31 mouse cellular contexts compared by ENCODE assay signal in the genomic region with DNA sequence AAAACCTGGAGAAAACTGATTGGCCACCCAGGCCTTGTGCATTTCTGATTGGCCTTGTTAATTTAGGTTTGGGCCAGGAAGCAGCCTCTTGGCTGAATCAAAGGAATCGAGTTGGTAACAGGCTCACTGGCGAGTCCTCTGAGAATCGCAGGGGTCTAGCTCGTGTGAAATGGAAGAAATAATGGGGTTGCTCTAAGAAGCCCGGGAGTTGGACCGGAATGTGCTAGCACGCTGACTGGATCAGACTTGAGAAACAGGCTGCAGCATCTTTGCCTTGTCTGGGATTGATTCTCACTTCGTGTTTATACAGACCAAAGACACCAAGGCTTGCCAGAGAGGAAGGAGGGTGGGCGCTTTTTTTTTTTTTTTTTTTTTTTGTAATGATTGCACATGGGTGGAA.
A peak's percentile ranks its signal among the peaks of the same experiment; 100 is the strongest.
DNase-seq lines count a peak whose midpoint lies in the region; ATAC-seq and TF ChIP-seq lines count a peak whose summit lies in the region.
"Had no signal": no experiment of that assay in that cellular context is flagged by ENCODE, and none has a peak within 500 bp of the region (broad histone marks: within the 10 kb centered on the region; RNA-seq: fewer than 3 reads in every experiment).

No protein-coding gene starts in this region.

- H3K27me3 ChIP-seq in embryonic facial prominence, embryonic 14.5 days (replicated peaks; ENCODE audit: control insufficient read depth, insufficient read depth, low read length) = no peaks in the 10 kb centered on the region
- H3K27me3 ChIP-seq in embryonic facial prominence, embryonic 10.5 days (replicated peaks; ENCODE audit: low read depth, poor library complexity, severe bottlenecking) = peaks cover 30% of the 10 kb centered on the region
- H3K27me3 ChIP-seq in hindbrain, postnatal 0 days (ENCODE audit: insufficient read depth, low read length) = no peaks in the 10 kb centered on the region
- H3K27me3 ChIP-seq in hindbrain, embryonic 16.5 days (replicated peaks; ENCODE audit: control insufficient read depth, insufficient read depth, low read length) = no peaks in the 10 kb centered on the region
- H3K27me3 ChIP-seq in lung, embryonic 15.5 days = 0 out of 2 replicates have a peak, but pooled peaks cover 3% of the 10 kb centered on the region
- H3K27me3 ChIP-seq: CH12.LX; embryonic facial prominence, embryonic 15.5 days; forebrain, embryonic 15.5 days; limb, embryonic 15.5 days; neural tube, embryonic 15.5 days had no signal

- no peak for ATAC-seq in embryonic facial prominence, embryonic 14.5 days (ENCODE audit: low read depth)
- ATAC-seq in hindbrain, postnatal 0 days = no peak
- ATAC-seq in hindbrain, embryonic 16.5 days = no peak
- no peak for ATAC-seq in lung, embryonic 15.5 days (ENCODE audit: borderline replicate concordance, extremely low read depth, low FRiP score, low TSS enrichment)
- ATAC-seq: activated CD4-positive, CD25-positive, alpha-beta regulatory T cell, adult 4 months; forebrain, embryonic 15.5 days had no signal

- 59% methylated on average over 9 of the region's 9 CpGs for WGBS in embryonic facial prominence, embryonic 14.5 days
- 77% methylated on average over 9 of the region's 9 CpGs for WGBS in embryonic facial prominence, embryonic 10.5 days
- WGBS in hindbrain, postnatal 0 days = 59% methylated on average over 9 of the region's 9 CpGs
- 58% methylated on average over 9 of the region's 9 CpGs for WGBS in hindbrain, embryonic 16.5 days
- WGBS in lung, embryonic 15.5 days = 40% methylated on average over 9 of the region's 9 CpGs

- peak; percentile 33 for DNase-seq in embryonic facial prominence, embryonic 14.5 days (ENCODE audit: low spot score)
- DNase-seq in embryonic facial prominence, embryonic 10.5 days (ENCODE audit: low spot score) = no peak
- peak; percentile 30 for DNase-seq in hindbrain, postnatal 0 days (ENCODE audit: low spot score)
- no peak for DNase-seq in lung, adult 18-20 months
- peak; percentile 51 to 69 for DNase-seq in right cerebral cortex, postnatal 10 days (ENCODE audit: low spot score in 2 of 2)
- DNase-seq in right cerebral cortex, postnatal 14 days = no peak
- DNase-seq: adrenal gland, adult 2 months; adrenal gland, postnatal 36 days; cerebellum, adult 18-20 months; gastrocnemius, adult 2 months; gastrocnemius, postnatal 36 days; heart, adult 2 months; heart, postnatal 10 days; kidney, adult 8-10 months; liver, embryonic 13.5 days; retina, postnatal 1 day; spleen, adult 18-20 months; thymus, postnatal 14 days had no signal

- TF ChIP-seq CTCF in hindbrain, postnatal 0 days (IDR thresholded peaks at IDR 0.05; ENCODE audit: low read depth) = no peak

- no peak overlapping the region for H3K4me2 ChIP-seq in embryonic facial prominence, embryonic 14.5 days (ENCODE audit: low read depth, low read length)
- no peak overlapping the region for H3K4me2 ChIP-seq in hindbrain, postnatal 0 days (ENCODE audit: low read depth, low read length)
- H3K4me2 ChIP-seq in hindbrain, embryonic 16.5 days (ENCODE audit: low read length) = no peak overlapping the region
- 0 out of 2 replicates have a peak overlapping the region, but pooled peaks have one; percentile 13 for H3K4me2 ChIP-seq in lung, embryonic 15.5 days
- H3K4me2 ChIP-seq: embryonic facial prominence, embryonic 15.5 days; forebrain, embryonic 15.5 days; limb, embryonic 15.5 days; liver, embryonic 13.5 days; midbrain, embryonic 12.5 days; neural tube, embryonic 15.5 days had no signal

- peaks cover 9% of the 10 kb centered on the region; the same call in 1 of the 2 replicates for H3K9me3 ChIP-seq in embryonic facial prominence, embryonic 14.5 days (ENCODE audit: control insufficient read depth, low read length)
- no peaks in the 10 kb centered on the region for H3K9me3 ChIP-seq in embryonic facial prominence, embryonic 10.5 days
- no peaks in the 10 kb centered on the region for H3K9me3 ChIP-seq in hindbrain, postnatal 0 days (ENCODE audit: low read length)
- H3K9me3 ChIP-seq in hindbrain, embryonic 16.5 days (ENCODE audit: control insufficient read depth, low read length) = no peaks in the 10 kb centered on the region
- H3K9me3 ChIP-seq in lung, embryonic 15.5 days = no peaks in the 10 kb centered on the region
- H3K9me3 ChIP-seq: embryonic facial prominence, embryonic 15.5 days; forebrain, embryonic 15.5 days; limb, embryonic 15.5 days; liver, embryonic 13.5 days; midbrain, embryonic 12.5 days; neural tube, embryonic 15.5 days had no signal

- H3K36me3 ChIP-seq in embryonic facial prominence, embryonic 14.5 days (ENCODE audit: control insufficient read depth, insufficient read depth, low read length) = no peaks in the 10 kb centered on the region
- H3K36me3 ChIP-seq in embryonic facial prominence, embryonic 10.5 days (replicated peaks) = no peaks in the 10 kb centered on the region
- no peaks in the 10 kb centered on the region for H3K36me3 ChIP-seq in hindbrain, postnatal 0 days (ENCODE audit: insufficient read depth, low read length)
- H3K36me3 ChIP-seq in hindbrain, embryonic 16.5 days (ENCODE audit: control insufficient read depth, insufficient read depth, low read length) = no peaks in the 10 kb centered on the region
- H3K36me3 ChIP-seq in lung, embryonic 15.5 days = no peaks in the 10 kb centered on the region
- H3K36me3 ChIP-seq: embryonic facial prominence, embryonic 15.5 days; forebrain, embryonic 15.5 days; heart, embryonic 12.5 days; limb, embryonic 15.5 days; liver, embryonic 13.5 days; midbrain, embryonic 12.5 days; neural tube, embryonic 15.5 days had no signal

- H3K9ac ChIP-seq in embryonic facial prominence, embryonic 14.5 days (ENCODE audit: low read depth, low read length) = no peak overlapping the region
- H3K9ac ChIP-seq in hindbrain, postnatal 0 days (replicated peaks; ENCODE audit: low read length) = no peak overlapping the region
- H3K9ac ChIP-seq in hindbrain, embryonic 16.5 days (ENCODE audit: low read depth, low read length) = no peak overlapping the region
- H3K9ac ChIP-seq in lung, embryonic 15.5 days = no peak overlapping the region
- H3K9ac ChIP-seq: embryonic facial prominence, embryonic 15.5 days; forebrain, embryonic 15.5 days; heart, embryonic 12.5 days; limb, embryonic 15.5 days; liver, embryonic 13.5 days; midbrain, embryonic 12.5 days; neural tube, embryonic 15.5 days had no signal

- H3K27ac ChIP-seq in embryonic facial prominence, embryonic 14.5 days (replicated peaks; ENCODE audit: low read depth, low read length) = no peak overlapping the region
- no peak overlapping the region for H3K27ac ChIP-seq in embryonic facial prominence, embryonic 10.5 days (replicated peaks)
- peak overlapping the region; percentile 26; the same call in 1 of the 2 replicates for H3K27ac ChIP-seq in hindbrain, postnatal 0 days
- no peak overlapping the region for H3K27ac ChIP-seq in hindbrain, embryonic 16.5 days (ENCODE audit: low read depth, low read length)
- 0 out of 2 replicates have a peak overlapping the region, but pooled peaks have one; percentile 19 for H3K27ac ChIP-seq in lung, embryonic 15.5 days
- H3K27ac ChIP-seq: embryonic facial prominence, embryonic 15.5 days; forebrain, embryonic 15.5 days; kidney, postnatal 0 days; limb, embryonic 15.5 days; liver, embryonic 13.5 days; midbrain, embryonic 12.5 days; neural tube, embryonic 15.5 days had no signal

- H3K4me1 ChIP-seq in embryonic facial prominence, embryonic 14.5 days (ENCODE audit: control insufficient read depth, insufficient read depth, low read length) = peaks cover 14% of the 10 kb centered on the region; the same call in 1 of the 2 replicates
- peaks cover 36% of the 10 kb centered on the region for H3K4me1 ChIP-seq in embryonic facial prominence, embryonic 10.5 days
- peaks cover 20% of the 10 kb centered on the region for H3K4me1 ChIP-seq in hindbrain, postnatal 0 days (ENCODE audit: insufficient read depth, low read length)
- peaks cover 14% of the 10 kb centered on the region for H3K4me1 ChIP-seq in hindbrain, embryonic 16.5 days (ENCODE audit: control insufficient read depth, insufficient read depth, low read depth, low read length)
- peaks cover 23% of the 10 kb centered on the region for H3K4me1 ChIP-seq in lung, embryonic 15.5 days

- no peak overlapping the region for H3K4me3 ChIP-seq in embryonic facial prominence, embryonic 14.5 days (ENCODE audit: low read depth, low read length)
- H3K4me3 ChIP-seq in embryonic facial prominence, embryonic 10.5 days = no peak overlapping the region
- no peak overlapping the region for H3K4me3 ChIP-seq in hindbrain, postnatal 0 days (ENCODE audit: low read length)
- H3K4me3 ChIP-seq in hindbrain, embryonic 16.5 days (ENCODE audit: low read length) = no peak overlapping the region
- no peak overlapping the region for H3K4me3 ChIP-seq in lung, embryonic 15.5 days
- H3K4me3 ChIP-seq: embryonic facial prominence, embryonic 15.5 days; forebrain, embryonic 15.5 days; gastrocnemius, adult 2 months; heart, adult 2 months; heart, embryonic 12.5 days; limb, embryonic 15.5 days; liver, embryonic 13.5 days; megakaryocyte, embryonic 14.5 days; midbrain, embryonic 12.5 days; myocyte; neural tube, embryonic 15.5 days had no signal

Comparison
In these comparisons a context has a peak if more than half of its experiments do, and no peak if none do; other contexts are left out.
1. DNase-seq: peak in embryonic facial prominence, embryonic 14.5 days (single experiment), hindbrain, postnatal 0 days (single experiment) and right cerebral cortex, postnatal 10 days (2 of 2); none in embryonic facial prominence, embryonic 10.5 days (single experiment), lung, adult 18-20 months (0 of 2) and right cerebral cortex, postnatal 14 days (single experiment).
2. H3K27ac ChIP-seq: peak in hindbrain, postnatal 0 days (single experiment) and lung, embryonic 15.5 days (single experiment); none in embryonic facial prominence, embryonic 14.5 days (single experiment), embryonic facial prominence, embryonic 10.5 days (single experiment) and hindbrain, embryonic 16.5 days (single experiment).